Mouse (Mus musculus) naive thymus-derived CD4-positive, alpha-beta T cell, adult 5 months (primary cell): ENCODE measurements around the gene Secisbp2l. TPM values are rescaled to one million over a fixed set of nuclear protein-coding genes. Genes with fewer than 3 reads are reported as not detected.

Source experiments
- polyA plus RNA-seq: library from polyadenylated mRNA; unstranded; fragments of 100-300 nt; shearing (Covaris generic); gene quantifications from one replicate; pipeline ENCODE4 v1.2.1, GENCODE M21; 2017

Secisbp2l gene
- 33.9 TPM for polyA plus RNA-seq

DNA sequence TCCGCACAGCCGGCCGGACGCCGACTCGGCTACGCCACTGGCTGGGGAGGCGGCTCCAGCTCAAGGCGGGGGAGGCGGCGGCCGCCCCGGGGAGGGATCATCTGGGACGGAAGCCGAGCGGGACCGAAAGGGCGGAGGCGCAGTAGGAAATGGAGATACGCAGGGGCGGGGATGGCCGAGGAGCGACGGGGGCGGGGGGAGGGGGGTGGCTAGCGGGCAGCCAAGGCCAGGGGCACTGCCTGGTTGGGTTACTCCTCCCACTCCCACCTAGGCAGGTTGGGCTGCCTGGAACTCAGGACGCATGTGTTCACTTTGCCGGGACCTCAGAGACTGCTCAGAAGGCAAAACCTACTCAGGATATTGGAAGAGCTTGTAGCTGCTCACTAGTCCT, at the start of gene Secisbp2l:
Gene Secisbp2l, minus strand, starts transcription at position 152 of the 391 bp plus-strand sequence.

DNA sequence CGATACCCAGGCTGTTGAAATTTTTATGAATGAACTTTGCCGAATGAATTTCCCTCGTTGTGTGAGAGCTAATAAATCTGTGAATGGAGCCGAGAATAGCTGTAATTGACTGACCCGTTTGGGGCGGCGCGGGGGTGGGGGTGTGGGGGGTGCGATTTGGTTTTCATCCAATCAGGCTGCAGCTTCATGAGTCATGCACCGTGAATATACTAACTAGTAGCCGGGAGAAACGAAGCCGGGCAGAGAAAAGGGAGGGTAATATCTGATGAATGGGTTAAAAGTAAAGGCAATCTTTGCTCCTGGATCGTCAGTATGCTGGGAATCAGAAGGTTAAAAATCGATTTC, 58.6 kb downstream of the Secisbp2l start, which contains the start of gene Shc4:
Gene Shc4, minus strand, starts transcription at position 63 of the 345 bp plus-strand sequence.

Other genes with a start within 250 kb of the Secisbp2l start
- gene Cep152, start 157.8 kb downstream of the Secisbp2l start, polyA plus RNA-seq: 13.1 TPM
- gene Eid1, start 109.8 kb downstream of the Secisbp2l start, polyA plus RNA-seq: 27.6 TPM
- gene Shc4, start 58.7 kb downstream of the Secisbp2l start, polyA plus RNA-seq: 0.15 TPM
- gene Galk2, start 76.2 kb upstream of the Secisbp2l start, polyA plus RNA-seq: 18.8 TPM
- gene Cops2, start 76.3 kb upstream of the Secisbp2l start, polyA plus RNA-seq: 39.0 TPM